Mouse (Mus musculus): Measurements from ENCODE around the gene Stpg1. TPM values are rescaled to one million over a fixed set of nuclear protein-coding genes. Genes with fewer than 3 reads are reported as not detected.

Gene Stpg1
- polyA plus RNA-seq (2012; rRNA removed): 0.01 and 0.02 TPM in 2 replicates
- 0.08 TPM in 1 of 2 replicates, not detected in the other for polyA plus RNA-seq (2014; fragmentation: Nextera tagmentation; extraction: Ambion mirVana)

DNA sequence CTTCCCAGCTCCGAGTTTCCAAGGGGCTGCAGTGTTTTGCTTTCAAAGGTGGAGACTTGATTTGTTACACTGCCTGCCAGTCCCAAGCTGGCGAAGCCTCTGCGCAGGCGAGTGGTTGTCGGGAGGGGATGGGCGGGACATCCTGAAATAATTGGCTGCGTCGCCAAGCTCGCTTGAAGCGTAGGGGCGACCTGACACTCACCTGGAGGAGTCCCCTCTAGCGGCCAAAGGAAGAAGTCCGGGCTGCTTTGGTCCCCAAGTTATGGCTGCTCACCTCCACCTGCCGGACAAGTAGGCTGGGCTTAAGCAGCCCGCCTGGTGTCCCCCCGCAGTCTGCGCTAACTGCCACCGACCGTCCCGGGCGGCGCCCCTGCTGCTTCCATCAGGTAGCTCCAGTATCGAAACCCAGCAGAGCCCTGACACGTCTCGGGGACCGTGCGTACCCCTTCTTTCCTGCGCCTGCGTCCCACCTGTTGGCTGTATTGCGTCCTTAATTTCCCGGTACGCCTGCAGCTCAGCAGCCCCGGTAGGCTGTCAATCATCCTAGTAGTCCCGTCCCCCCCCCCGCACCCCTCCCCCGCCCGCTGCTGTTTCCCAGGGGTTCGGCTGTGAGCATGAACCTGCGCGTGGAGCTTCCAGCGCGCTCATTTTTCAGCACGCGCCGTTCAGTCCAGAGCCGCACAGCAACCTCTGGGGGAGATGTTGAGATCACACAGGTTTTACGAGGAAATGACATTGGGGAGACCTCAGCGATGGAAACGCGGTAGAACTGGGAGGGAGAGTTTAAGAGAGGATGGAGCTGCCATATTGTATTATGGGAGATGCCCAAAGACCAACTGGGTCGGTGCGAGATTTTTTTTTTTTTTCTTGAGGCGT is at the start of gene Stpg1, which contains the start of gene Nipal3:
TSS of gene Stpg1 (plus strand) at position 270 of the 876 bp plus-strand sequence.
TSS of gene Nipal3 (minus strand) at position 518 of the 876 bp plus-strand sequence.
- Histone ChIP-seq H3K27ac (peak within 1 kb of the TSS; percentile 64), H3K27me3 (ENCODE audit: control insufficient read depth, insufficient read depth, low read length) (no peaks in the 10 kb centered on the region), H3K4me3 (ENCODE audit: insufficient read depth in 1 of 2, low read depth in 2 of 2, low read length in 2 of 2) (peak within 1 kb of the TSS; percentile 71 to 92), H3K9ac (replicated peaks) (peak within 1 kb of the TSS; percentile 73), H3K9me3 (ENCODE audit: control insufficient read depth, low read length) (no peaks in the 10 kb centered on the region), H3K4me1 (replicated peaks; ENCODE audit: control insufficient read depth in 2 of 2, insufficient read depth in 2 of 2, low read length in 1 of 2) (peaks cover 5 to 13% of the 10 kb centered on the region in 2 experiments), H3K36me3 (replicated peaks; ENCODE audit: control insufficient read depth, insufficient read depth, low read depth) (peaks cover 4% of the 10 kb centered on the region), H3K4me2 (ENCODE audit: low read depth) (peak within 1 kb of the TSS; percentile 86)
- TF ChIP-seq EP300 (IDR thresholded peaks at IDR 0.05; ENCODE audit: low read depth) (no peak), CTCF (IDR thresholded peaks at IDR 0.05; ENCODE audit: low read depth) (peak; percentile 93)
- peak; percentile 98 for ATAC-seq (ENCODE audit: insufficient read depth)
- under 1% methylated on average over 53 of the region's 53 CpGs for WGBS (ENCODE audit: insufficient replicate concordance)
- peak; percentile 86 to 92 (median 88) for DNase-seq (ENCODE audit: low read depth in 3 of 3, low spot score in 3 of 3)

DNA sequence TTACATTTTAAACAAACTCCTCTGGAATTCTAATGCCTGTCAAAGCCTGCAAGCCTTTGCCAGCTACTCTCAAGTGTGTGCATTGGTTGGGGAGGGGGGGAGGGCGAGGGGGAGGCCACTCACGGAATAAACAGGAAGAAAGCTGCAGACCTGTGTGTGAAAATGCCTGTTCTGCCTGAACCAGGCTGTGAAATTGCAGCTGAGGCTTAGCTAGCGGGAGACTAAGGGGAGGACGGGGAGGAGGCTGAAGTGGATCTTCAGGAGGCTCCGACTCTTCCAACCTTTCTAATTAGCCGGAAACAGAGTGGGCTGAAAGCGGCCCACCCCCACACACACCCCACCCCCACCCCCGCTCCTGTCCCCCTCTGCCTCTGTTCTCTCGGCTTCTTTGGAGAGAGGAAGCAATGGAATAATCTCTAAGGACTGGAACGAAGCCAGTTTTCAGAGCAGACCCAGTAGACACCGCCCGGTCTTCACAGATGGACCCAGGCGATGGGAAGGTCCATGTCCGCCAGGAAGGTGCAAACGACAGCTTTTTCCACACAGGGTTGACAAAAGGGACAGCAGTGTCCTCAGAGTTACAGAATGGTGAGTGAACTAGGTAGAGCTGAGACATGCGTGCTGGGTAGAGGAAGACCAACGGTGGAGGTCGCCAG is 43.1 kb upstream of the Stpg1 start:
- H3K36me3 ChIP-seq (replicated peaks; ENCODE audit: control insufficient read depth, insufficient read depth, low read depth): no peaks in the 10 kb centered on the region
- ATAC-seq (ENCODE audit: insufficient read depth) (no peak), DNase-seq (ENCODE audit: low read depth in 3 of 3, low spot score in 3 of 3) (no peak)
- WGBS (ENCODE audit: insufficient replicate concordance): 57% methylated on average over 18 of the region's 18 CpGs
- no peaks in the 10 kb centered on the region for H3K27me3 ChIP-seq (ENCODE audit: control insufficient read depth, insufficient read depth, low read length)
- H3K4me1 ChIP-seq (replicated peaks; ENCODE audit: control insufficient read depth in 2 of 2, insufficient read depth in 2 of 2, low read length in 1 of 2): no peaks in the 10 kb centered on the region
- no peak overlapping the region for H3K9ac ChIP-seq (replicated peaks)
- no peak for TF ChIP-seq CTCF (IDR thresholded peaks at IDR 0.05; ENCODE audit: low read depth)
- TF ChIP-seq EP300 (IDR thresholded peaks at IDR 0.05; ENCODE audit: low read depth): no peak
- no peak overlapping the region for H3K4me2 ChIP-seq (ENCODE audit: low read depth)
- no peak overlapping the region for H3K27ac ChIP-seq
- no peaks in the 10 kb centered on the region for H3K9me3 ChIP-seq (ENCODE audit: control insufficient read depth, low read length)
- H3K4me3 ChIP-seq (ENCODE audit: insufficient read depth in 1 of 2, low read depth in 2 of 2, low read length in 2 of 2): no peak overlapping the region

DNA sequence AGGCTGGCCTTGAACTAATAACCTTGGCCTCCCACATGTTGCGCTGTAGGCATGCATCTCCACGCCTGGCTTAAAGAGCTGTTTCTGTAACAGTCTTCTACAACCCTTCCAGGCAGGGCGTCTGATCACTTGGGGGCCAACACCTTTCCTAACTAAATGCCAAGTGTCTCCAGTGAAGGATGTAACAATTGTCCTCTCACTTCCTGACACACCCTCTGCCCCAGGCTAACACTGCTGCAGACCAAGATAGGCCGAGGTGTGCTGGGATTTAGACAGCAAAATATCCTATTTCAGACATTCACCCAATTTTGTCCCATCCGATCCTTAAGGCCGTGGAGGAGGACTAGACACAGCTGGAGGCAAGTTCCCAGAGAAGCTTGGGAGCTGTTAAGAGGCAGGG is 41.4 kb upstream of the Stpg1 start:
- Histone ChIP-seq H3K9me3 (ENCODE audit: control insufficient read depth, low read length) (no peaks in the 10 kb centered on the region), H3K27me3 (ENCODE audit: control insufficient read depth, insufficient read depth, low read length) (no peaks in the 10 kb centered on the region), H3K4me1 (replicated peaks; ENCODE audit: control insufficient read depth in 2 of 2, insufficient read depth in 2 of 2, low read length in 1 of 2) (no peaks in the 10 kb centered on the region), H3K36me3 (replicated peaks; ENCODE audit: control insufficient read depth, insufficient read depth, low read depth) (no peaks in the 10 kb centered on the region), H3K4me3 (ENCODE audit: insufficient read depth in 1 of 2, low read depth in 2 of 2, low read length in 2 of 2) (no peak overlapping the region), H3K4me2 (ENCODE audit: low read depth) (no peak overlapping the region), H3K9ac (replicated peaks) (no peak overlapping the region), H3K27ac (no peak overlapping the region)
- TF ChIP-seq CTCF (IDR thresholded peaks at IDR 0.05; ENCODE audit: low read depth) (no peak), EP300 (IDR thresholded peaks at IDR 0.05; ENCODE audit: low read depth) (no peak)
- WGBS (ENCODE audit: insufficient replicate concordance): 55% methylated on average over 6 of the region's 6 CpGs
- no peak for ATAC-seq (ENCODE audit: insufficient read depth)
- DNase-seq (ENCODE audit: low read depth in 3 of 3, low spot score in 3 of 3): no peak

DNA sequence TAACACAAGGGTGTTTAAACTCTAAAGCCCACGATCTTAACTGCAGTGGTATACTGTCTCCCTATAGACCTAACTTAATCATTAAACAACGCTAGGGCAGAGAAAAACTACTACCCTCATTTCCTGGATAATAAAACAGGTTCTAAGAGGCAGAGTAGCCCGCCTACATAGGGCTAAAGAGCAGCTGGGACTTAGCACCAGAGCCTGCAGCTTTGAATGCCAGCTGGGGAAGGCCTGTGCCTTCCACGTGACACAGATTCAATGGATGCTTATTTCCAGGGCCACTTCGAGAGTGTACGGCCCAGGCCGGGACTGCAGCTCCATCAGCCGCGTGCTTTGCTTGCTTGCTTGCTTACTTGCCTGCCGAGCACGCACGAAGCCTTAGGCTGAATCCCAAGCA is 41.0 kb upstream of the Stpg1 start:
- 76% methylated on average over 12 of the region's 12 CpGs for WGBS (ENCODE audit: insufficient replicate concordance)
- no peak overlapping the region for H3K27ac ChIP-seq
- no peak for TF ChIP-seq CTCF (IDR thresholded peaks at IDR 0.05; ENCODE audit: low read depth)
- no peak for TF ChIP-seq EP300 (IDR thresholded peaks at IDR 0.05; ENCODE audit: low read depth)
- no peaks in the 10 kb centered on the region for H3K27me3 ChIP-seq (ENCODE audit: control insufficient read depth, insufficient read depth, low read length)
- DNase-seq (ENCODE audit: low read depth in 3 of 3, low spot score in 3 of 3) (no peak), ATAC-seq (ENCODE audit: insufficient read depth) (no peak)
- no peaks in the 10 kb centered on the region for H3K36me3 ChIP-seq (replicated peaks; ENCODE audit: control insufficient read depth, insufficient read depth, low read depth)
- no peak overlapping the region for H3K4me2 ChIP-seq (ENCODE audit: low read depth)
- H3K4me1 ChIP-seq (replicated peaks; ENCODE audit: control insufficient read depth in 2 of 2, insufficient read depth in 2 of 2, low read length in 1 of 2): no peaks in the 10 kb centered on the region
- no peaks in the 10 kb centered on the region for H3K9me3 ChIP-seq (ENCODE audit: control insufficient read depth, low read length)
- no peak overlapping the region for H3K9ac ChIP-seq (replicated peaks)
- H3K4me3 ChIP-seq (ENCODE audit: insufficient read depth in 1 of 2, low read depth in 2 of 2, low read length in 2 of 2): no peak overlapping the region

DNA sequence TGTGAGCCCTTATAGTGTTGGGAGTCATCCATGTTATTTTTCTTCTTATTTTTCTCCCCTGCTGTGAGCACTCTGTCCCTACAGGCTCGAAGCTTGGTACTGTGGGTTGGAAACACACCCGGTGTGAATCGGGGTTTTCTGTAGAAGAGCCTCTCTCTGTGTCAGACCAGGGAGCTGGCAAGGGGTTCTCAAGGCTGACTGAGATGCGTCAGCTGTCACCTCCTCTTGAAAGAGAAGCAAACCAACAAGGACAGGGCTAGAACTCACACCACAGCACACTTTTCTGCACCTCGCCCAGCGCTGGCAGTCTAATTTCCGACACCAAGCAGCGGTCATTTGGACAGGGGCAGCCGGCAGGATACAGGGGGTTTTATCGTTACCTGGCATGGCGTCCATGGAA is 31.2 kb upstream of the Stpg1 start:
- DNase-seq (ENCODE audit: low read depth in 3 of 3, low spot score in 3 of 3) (no peak), ATAC-seq (ENCODE audit: insufficient read depth) (no peak)
- H3K27me3 ChIP-seq (ENCODE audit: control insufficient read depth, insufficient read depth, low read length): no peaks in the 10 kb centered on the region
- no peaks in the 10 kb centered on the region for H3K9me3 ChIP-seq (ENCODE audit: control insufficient read depth, low read length)
- H3K4me3 ChIP-seq (ENCODE audit: insufficient read depth in 1 of 2, low read depth in 2 of 2, low read length in 2 of 2): no peak overlapping the region
- H3K36me3 ChIP-seq (replicated peaks; ENCODE audit: control insufficient read depth, insufficient read depth, low read depth): no peaks in the 10 kb centered on the region
- no peak overlapping the region for H3K27ac ChIP-seq
- 84% methylated on average over 11 of the region's 11 CpGs for WGBS (ENCODE audit: insufficient replicate concordance)
- H3K9ac ChIP-seq (replicated peaks): no peak overlapping the region
- H3K4me1 ChIP-seq (replicated peaks; ENCODE audit: control insufficient read depth in 2 of 2, insufficient read depth in 2 of 2, low read length in 1 of 2): no peaks in the 10 kb centered on the region
- no peak overlapping the region for H3K4me2 ChIP-seq (ENCODE audit: low read depth)
- TF ChIP-seq CTCF (IDR thresholded peaks at IDR 0.05; ENCODE audit: low read depth): no peak
